Mouse (Mus musculus) limb, embryonic 12.5 days (tissue): ENCODE results near the gene Nabp2. TPM values are rescaled to one million over a fixed set of nuclear protein-coding genes. Genes with fewer than 3 reads are reported as not detected.

Experiments
- ATAC-seq: fragments of 200-750 bp; cut with Nextera tagmentation; 2 replicates; pipeline ENCODE4 v1.8.0; 2017; ENCODE audit warnings: low read depth, moderate TSS enrichment; ENCODE audit not compliant: insufficient number of reproducible peaks, insufficient read depth, low FRiP score, low TSS enrichment
- H3K27ac ChIP-seq: fragments of 300-500 bp; sonication (generic); 2 replicates; pipeline ENCODE4 v1.5.1; 2016; ENCODE audit warnings: mild to moderate bottlenecking, moderate library complexity
- H3K27me3 ChIP-seq: fragments of 300-500 bp; sonication (generic); 2 replicates; pipeline ENCODE4 v1.6.1; 2016; ENCODE audit warnings: mild to moderate bottlenecking, moderate library complexity
- H3K36me3 ChIP-seq: fragments of 300-500 bp; sonication (generic); 2 replicates; pipeline ENCODE4 v1.6.1; 2016; ENCODE audit warnings: mild to moderate bottlenecking, moderate library complexity
- H3K4me1 ChIP-seq: fragments of 300-500 bp; sonication (generic); replicated peaks from 2 replicates; pipeline ENCODE4 v1.6.1; 2016
- H3K4me2 ChIP-seq: fragments of 300-500 bp; sonication (generic); 2 replicates; pipeline ENCODE4 v1.6.1; 2016; ENCODE audit warnings: mild to moderate bottlenecking, moderate library complexity
- H3K4me3 ChIP-seq: fragments of 300-500 bp; sonication (generic); replicated peaks from 2 replicates; pipeline ENCODE4 v1.5.1; 2016; ENCODE audit warnings: mild to moderate bottlenecking
- H3K9ac ChIP-seq: fragments of 300-500 bp; sonication (generic); replicated peaks from 2 replicates; pipeline ENCODE4 v1.6.1; 2016; ENCODE audit warnings: mild to moderate bottlenecking, moderate library complexity
- H3K9me3 ChIP-seq: fragments of 300-500 bp; sonication (generic); 2 replicates; pipeline ENCODE4 v1.6.1; 2016; ENCODE audit warnings: mild to moderate bottlenecking, moderate library complexity
- WGBS: fragments of 180-500 bp; shearing (Covaris S2); methylation state at CpG from one replicate; pipeline ENCODE4 v1.1.7; 2016; 5-methylcytosine and 5-hydroxymethylcytosine counted together
- polyA plus RNA-seq: library from polyadenylated mRNA; unstranded; fragments of >200 nt; fragmentation: Nextera tagmentation; extraction: Ambion mirVana; gene quantifications from 2 replicates; pipeline ENCODE4 v1.2.1, GENCODE M21; 2016

Nabp2 gene
- polyA plus RNA-seq, 1 experiment from 2014 or later = 65.1 TPM

DNA sequence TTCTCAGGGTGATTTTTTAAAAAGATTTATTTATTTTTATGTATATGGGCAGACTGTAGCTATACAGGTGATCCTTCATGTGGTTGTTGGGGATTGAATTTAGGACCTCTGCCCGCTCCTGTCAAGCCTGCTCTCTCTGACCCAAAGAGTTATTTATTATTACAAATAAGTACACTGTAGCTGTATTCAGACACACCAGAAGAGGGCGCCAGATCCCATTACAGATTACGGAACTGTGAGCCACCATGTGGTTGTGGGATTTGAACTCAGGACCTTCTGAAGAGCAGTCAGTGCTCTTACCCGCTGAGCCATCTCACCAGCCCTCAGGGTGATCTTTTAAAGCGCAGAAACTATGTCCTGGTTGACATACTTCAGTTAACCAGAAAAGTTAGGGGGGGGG lies 39.1 kb downstream of the Nabp2 start:
- H3K4me1 ChIP-seq = peaks cover 20% of the 10 kb centered on the region
- H3K27me3 ChIP-seq = no peaks in the 10 kb centered on the region
- WGBS = 81% methylated on average over 5 of the region's 5 CpGs
- H3K36me3 ChIP-seq = no peaks in the 10 kb centered on the region
- H3K9me3 ChIP-seq = no peaks in the 10 kb centered on the region
- no peak overlapping the region for H3K4me3 ChIP-seq
- no peak overlapping the region for H3K27ac ChIP-seq
- ATAC-seq = no peak
- no peak overlapping the region for H3K9ac ChIP-seq
- H3K4me2 ChIP-seq = no peak overlapping the region

GRCm38 (mm10) chr10:128370601-128371000 lies 40.7 kb downstream of the Nabp2 start:
- Histone ChIP-seq H3K4me3 (no peak overlapping the region), H3K27me3 (no peaks in the 10 kb centered on the region), H3K4me2 (no peak overlapping the region), H3K9ac (no peak overlapping the region), H3K27ac (no peak overlapping the region), H3K4me1 (peaks cover 12% of the 10 kb centered on the region), H3K36me3 (no peaks in the 10 kb centered on the region), H3K9me3 (no peaks in the 10 kb centered on the region)
- ATAC-seq = no peak
- WGBS = 34% methylated on average over 4 of the region's 4 CpGs

GRCm38 (mm10) chr10:128370021-128370420 lies 41.3 kb downstream of the Nabp2 start:
- H3K27ac ChIP-seq = no peak overlapping the region
- peaks cover 12% of the 10 kb centered on the region for H3K4me1 ChIP-seq
- H3K9me3 ChIP-seq = no peaks in the 10 kb centered on the region
- 69% methylated on average over 5 of the region's 6 CpGs for WGBS
- no peak overlapping the region for H3K4me2 ChIP-seq
- H3K4me3 ChIP-seq = no peak overlapping the region
- H3K9ac ChIP-seq = no peak overlapping the region
- no peaks in the 10 kb centered on the region for H3K27me3 ChIP-seq
- ATAC-seq = no peak
- peaks cover 6% of the 10 kb centered on the region for H3K36me3 ChIP-seq

- peak overlapping the region; percentile 92 for H3K27ac ChIP-seq
- WGBS = 82% methylated on average over 6 of the region's 6 CpGs
- H3K9me3 ChIP-seq = no peaks in the 10 kb centered on the region
- no peak for ATAC-seq
- no peaks in the 10 kb centered on the region for H3K27me3 ChIP-seq
- peaks cover 12% of the 10 kb centered on the region for H3K4me1 ChIP-seq
- peaks cover 8% of the 10 kb centered on the region for H3K36me3 ChIP-seq
- peak overlapping the region; percentile 68; the same call in 1 of the 2 replicates for H3K4me3 ChIP-seq
- peak overlapping the region; percentile 84 for H3K4me2 ChIP-seq
- H3K9ac ChIP-seq = peak overlapping the region; percentile 72; the same call in 1 of the 2 replicates
These were observed 41.7 kb downstream of the Nabp2 start for GRCm38 (mm10) chr10:128369599-128369998.

DNA sequence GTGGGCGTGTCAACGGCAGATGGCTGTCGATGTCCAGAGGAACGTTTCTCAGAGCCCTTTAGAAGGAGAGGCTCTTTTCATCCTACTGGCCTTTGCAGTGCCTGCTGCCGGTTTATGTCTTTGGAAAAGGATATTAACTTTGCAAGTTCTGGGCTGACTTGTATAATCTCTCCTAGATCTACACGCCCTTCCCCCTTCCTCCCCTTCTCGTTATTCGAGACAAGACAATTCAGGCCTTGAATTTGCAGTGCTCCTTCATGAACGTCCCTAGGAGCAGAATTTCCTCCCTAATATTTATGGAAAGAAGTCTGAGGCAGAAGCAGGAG lies 42.1 kb downstream of the Nabp2 start:
- ATAC-seq = no peak
- WGBS = 7% methylated on average over 9 of the region's 9 CpGs
- H3K4me1 ChIP-seq = peaks cover 12% of the 10 kb centered on the region

GRCm38 (mm10) chr10:128368402-128369217 lies 42.7 kb downstream of the Nabp2 start, which contains the start of gene Coq10a:
Coq10a (minus strand) TSS chr10:128368997.
- H3K4me3 ChIP-seq = peak within 1 kb of the TSS; percentile 68
- H3K27me3 ChIP-seq = no peaks in the 10 kb centered on the region
- WGBS = under 1% methylated on average over 86 of the region's 87 CpGs

More for the DNA sequence above, 42.1 kb downstream of the Nabp2 start:
- peak overlapping the region; percentile 84 for H3K4me2 ChIP-seq
- no peaks in the 10 kb centered on the region for H3K27me3 ChIP-seq
- H3K9me3 ChIP-seq = no peaks in the 10 kb centered on the region
- H3K4me3 ChIP-seq = peak overlapping the region; percentile 68
- H3K9ac ChIP-seq = peak overlapping the region; percentile 72
- peaks cover 8% of the 10 kb centered on the region for H3K36me3 ChIP-seq
- peak overlapping the region; percentile 92 for H3K27ac ChIP-seq

DNA sequence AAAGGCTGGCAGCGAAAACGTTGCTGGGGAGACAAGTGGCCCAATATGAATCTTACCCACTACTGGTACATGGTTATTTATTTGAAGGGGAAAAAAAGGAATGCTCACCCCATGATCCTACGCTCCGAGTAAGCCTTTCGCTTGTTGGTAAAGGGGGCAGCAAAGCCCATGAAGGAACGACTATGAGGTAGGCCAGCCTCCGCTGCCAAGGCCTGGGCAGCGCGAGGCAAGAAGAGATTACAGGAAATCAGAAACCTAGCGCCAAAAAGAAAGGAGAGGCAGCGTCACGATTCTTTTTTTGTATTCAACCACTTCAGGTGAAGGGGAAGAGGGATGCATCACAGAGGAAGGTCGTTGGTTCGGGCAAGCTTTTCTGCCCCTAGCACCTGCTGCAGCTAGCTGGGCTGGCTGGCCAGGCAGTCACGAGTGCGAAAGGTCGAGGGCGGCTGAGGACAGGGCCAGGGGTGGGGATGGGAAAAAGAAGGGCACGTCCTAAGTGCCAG lies 43.3 kb downstream of the Nabp2 start:
- H3K4me3 ChIP-seq = peak overlapping the region; percentile 68
- H3K4me1 ChIP-seq = peaks cover 12% of the 10 kb centered on the region
- 18% methylated on average over 19 of the region's 19 CpGs for WGBS
- peak overlapping the region; percentile 72 for H3K9ac ChIP-seq
- peaks cover 17% of the 10 kb centered on the region for H3K36me3 ChIP-seq
- peak overlapping the region; percentile 84 for H3K4me2 ChIP-seq
- ATAC-seq = no peak
- peak overlapping the region; percentile 92 for H3K27ac ChIP-seq
- H3K27me3 ChIP-seq = no peaks in the 10 kb centered on the region
- H3K9me3 ChIP-seq = no peaks in the 10 kb centered on the region

More at GRCm38 (mm10) chr10:128368402-128369217, 42.7 kb downstream of the Nabp2 start, which contains the start of gene Coq10a:
- H3K9ac ChIP-seq = peak within 1 kb of the TSS; percentile 72
- no peaks in the 10 kb centered on the region for H3K9me3 ChIP-seq
- peaks cover 11% of the 10 kb centered on the region for H3K36me3 ChIP-seq
- peaks cover 12% of the 10 kb centered on the region for H3K4me1 ChIP-seq
- peak within 1 kb of the TSS; percentile 84 for H3K4me2 ChIP-seq
- peak; percentile 94 for ATAC-seq
- H3K27ac ChIP-seq = peak within 1 kb of the TSS; percentile 92

GRCm38 (mm10) chr10:128362568-128362967 lies 48.7 kb downstream of the Nabp2 start:
- Histone ChIP-seq H3K36me3 (peaks cover 71% of the 10 kb centered on the region), H3K27ac (no peak overlapping the region), H3K9me3 (no peaks in the 10 kb centered on the region), H3K4me1 (peaks cover 2% of the 10 kb centered on the region), H3K4me2 (no peak overlapping the region), H3K27me3 (no peaks in the 10 kb centered on the region), H3K4me3 (no peak overlapping the region), H3K9ac (no peak overlapping the region)
- ATAC-seq = no peak
- 47% methylated on average over 3 of the region's 3 CpGs for WGBS

DNA sequence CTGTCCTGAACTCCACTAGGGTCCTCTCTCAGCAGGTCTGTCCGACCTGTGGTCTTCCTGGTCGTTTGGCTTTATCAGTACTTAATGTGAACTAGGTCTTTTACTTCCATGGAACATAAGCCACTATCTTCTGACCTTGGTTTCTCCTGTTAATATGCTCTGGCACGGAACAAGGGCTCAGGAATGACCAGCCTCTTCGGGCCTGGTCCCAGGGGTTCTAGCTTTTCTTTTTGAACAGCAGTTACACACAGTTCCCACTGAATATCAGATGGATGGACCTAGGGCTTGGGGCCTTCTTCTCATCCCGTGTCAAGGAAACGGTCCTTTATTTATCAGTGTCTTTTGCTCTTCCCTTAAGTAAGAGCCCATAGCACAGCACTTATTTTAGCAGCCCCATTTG lies 49.5 kb downstream of the Nabp2 start:
- 91% methylated on average over 6 of the region's 6 CpGs for WGBS

GRCm38 (mm10) chr10:128359226-128359625 lies 52.1 kb downstream of the Nabp2 start:
- no peak overlapping the region for H3K4me2 ChIP-seq
- ATAC-seq = no peak
- H3K27ac ChIP-seq = no peak overlapping the region
- no peak overlapping the region for H3K9ac ChIP-seq
- peaks cover 88% of the 10 kb centered on the region for H3K36me3 ChIP-seq
- 87% methylated on average over 6 of the region's 6 CpGs for WGBS
- no peaks in the 10 kb centered on the region for H3K4me1 ChIP-seq
- H3K27me3 ChIP-seq = no peaks in the 10 kb centered on the region
- no peak overlapping the region for H3K4me3 ChIP-seq
- no peaks in the 10 kb centered on the region for H3K9me3 ChIP-seq

More for the DNA sequence above, 49.5 kb downstream of the Nabp2 start:
- ATAC-seq = no peak
- Histone ChIP-seq H3K27ac (no peak overlapping the region), H3K9ac (no peak overlapping the region), H3K4me1 (no peaks in the 10 kb centered on the region), H3K9me3 (no peaks in the 10 kb centered on the region), H3K4me3 (no peak overlapping the region), H3K4me2 (no peak overlapping the region), H3K27me3 (no peaks in the 10 kb centered on the region), H3K36me3 (peaks cover 77% of the 10 kb centered on the region)

DNA sequence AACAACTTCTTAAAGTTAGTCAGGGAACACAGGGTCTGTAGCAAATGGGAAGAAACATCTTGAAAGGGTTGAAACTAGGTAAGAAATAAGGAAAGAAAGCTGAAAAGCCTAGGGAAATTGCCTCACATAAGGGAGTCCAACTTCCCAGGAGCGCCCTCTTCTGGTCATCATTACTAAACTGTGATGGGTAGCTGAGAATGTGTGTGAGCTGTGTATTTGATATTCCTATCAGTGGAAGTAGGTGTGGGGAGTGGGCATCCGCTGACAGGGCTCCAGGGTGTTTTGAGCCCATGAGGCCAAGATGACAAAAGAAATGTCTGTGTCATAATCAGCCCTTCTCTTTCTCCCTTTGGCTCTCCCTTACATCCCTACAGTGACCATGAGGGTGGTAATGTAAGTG lies 52.5 kb downstream of the Nabp2 start:
- no peaks in the 10 kb centered on the region for H3K9me3 ChIP-seq
- no peak overlapping the region for H3K4me2 ChIP-seq
- H3K4me3 ChIP-seq = no peak overlapping the region
- WGBS = 64% methylated on average over 2 of the region's 2 CpGs
- no peak overlapping the region for H3K27ac ChIP-seq
- H3K36me3 ChIP-seq = peaks cover 91% of the 10 kb centered on the region
- no peak overlapping the region for H3K9ac ChIP-seq
- H3K4me1 ChIP-seq = no peaks in the 10 kb centered on the region
- ATAC-seq = no peak
- no peaks in the 10 kb centered on the region for H3K27me3 ChIP-seq
